Mouse (Mus musculus) ovary, adult 10 weeks (tissue): ENCODE data around the gene Enox1. TPM values are rescaled to one million over a fixed set of nuclear protein-coding genes. Genes with fewer than 3 reads are reported as not detected.

Source experiments
- polyA plus RNA-seq: library from polyadenylated mRNA; stranded (reverse); fragments of 350-450 nt; fragmentation: Illumina TruSeq; extraction: RNeasy Lipid Tissue Mini Kit (QIAGEN cat#74804); gene quantifications from one replicate; pipeline ENCODE4 v1.2.3, GENCODE M21; 2014

Gene Enox1
- polyA plus RNA-seq = 17.8 TPM

DNA sequence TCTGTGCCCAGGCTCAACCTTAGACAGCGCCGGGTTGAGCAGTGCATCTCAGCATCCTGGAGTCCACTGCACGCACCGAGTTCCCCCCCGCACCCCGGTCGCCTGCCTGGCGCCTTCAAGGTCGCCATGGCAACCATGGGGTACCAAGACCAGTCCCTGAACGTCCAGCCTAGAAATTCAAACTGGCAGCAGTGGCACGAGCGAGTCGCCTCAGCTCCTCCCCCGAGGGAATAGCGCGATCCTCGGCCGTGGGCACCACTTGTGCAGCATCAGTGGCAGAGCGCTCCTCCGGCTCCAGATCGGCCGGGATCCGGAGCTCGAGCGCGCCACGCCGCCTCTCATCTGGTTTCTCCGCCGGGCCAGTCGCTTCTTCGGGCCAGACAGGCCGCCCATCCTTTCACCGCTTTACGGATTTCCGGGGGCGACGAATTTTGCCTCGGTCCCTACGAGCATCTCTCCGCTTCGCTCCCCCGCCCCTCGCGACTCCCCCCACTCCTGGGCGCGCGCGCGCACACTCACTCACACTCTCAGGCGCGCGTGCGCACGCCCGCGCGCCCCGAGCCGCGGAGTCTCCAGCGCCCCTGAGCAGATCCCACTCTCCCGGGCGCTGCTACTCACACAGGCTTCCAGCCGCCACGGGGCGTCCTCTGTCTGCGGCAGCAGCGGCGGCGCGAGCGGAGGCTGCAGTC lies at the start of gene Enox1:
TSS of gene Enox1 (plus strand) at position 542 of the 689 bp plus-strand sequence.

Other genes with a start within 250 kb of the Enox1 start
- 48.5 TPM for gene Ccdc122, start 120.0 kb upstream of the Enox1 start, polyA plus RNA-seq
- gene Lacc1, start 119.9 kb upstream of the Enox1 start, polyA plus RNA-seq = 11.5 TPM